Mouse (Mus musculus) cerebellum, postnatal 4 days (tissue): Measurements from ENCODE around the gene 4930558K02Rik.

Source experiments
- DNase-seq, 2 experiments: peaks; one replicate each; pipeline ENCODE4 v3.0.0; 2022; ENCODE audit warnings: low spot score in 2 of 2, mixed read lengths in 1 of 2

Gene 4930558K02Rik

GRCm38 (mm10) chr1:161979536-161979935, at the start of gene 4930558K02Rik:
Gene 4930558K02Rik (minus strand): TSS chr1:161979636.
- DNase-seq = no peak

- DNase-seq = no peak
Measured at GRCm38 (mm10) chr1:162023681-162024270, 44.3 kb upstream of the 4930558K02Rik start.

GRCm38 (mm10) chr1:162020766-162021165, 41.3 kb upstream of the 4930558K02Rik start:
- no peak for DNase-seq

- no peak for DNase-seq
Measured at GRCm38 (mm10) chr1:162020303-162020731, 40.9 kb upstream of the 4930558K02Rik start.

- DNase-seq = no peak
Measured at GRCm38 (mm10) chr1:162018601-162018977, 39.2 kb upstream of the 4930558K02Rik start.

- DNase-seq = no peak
Measured at GRCm38 (mm10) chr1:162017975-162018600, 38.7 kb upstream of the 4930558K02Rik start.

- DNase-seq = no peak
Measured at GRCm38 (mm10) chr1:162016982-162017381, 37.5 kb upstream of the 4930558K02Rik start.

GRCm38 (mm10) chr1:162015247-162015862, 35.9 kb upstream of the 4930558K02Rik start:
- DNase-seq = no peak

- no peak for DNase-seq
Measured at GRCm38 (mm10) chr1:162013561-162013960, 34.1 kb upstream of the 4930558K02Rik start.

- no peak for DNase-seq
Measured at GRCm38 (mm10) chr1:162011523-162012245, 32.2 kb upstream of the 4930558K02Rik start.

GRCm38 (mm10) chr1:162009086-162009485, 29.6 kb upstream of the 4930558K02Rik start:
- DNase-seq = no peak

GRCm38 (mm10) chr1:162008631-162009067, 29.2 kb upstream of the 4930558K02Rik start:
- no peak for DNase-seq

GRCm38 (mm10) chr1:162008208-162008607, 28.8 kb upstream of the 4930558K02Rik start:
- DNase-seq = no peak

GRCm38 (mm10) chr1:162006109-162006508, 26.7 kb upstream of the 4930558K02Rik start:
- DNase-seq = no peak

- DNase-seq = no peak
Measured at GRCm38 (mm10) chr1:162004821-162005770, 25.7 kb upstream of the 4930558K02Rik start.

- DNase-seq = no peak
Measured at GRCm38 (mm10) chr1:162004518-162004780, 25.0 kb upstream of the 4930558K02Rik start.

GRCm38 (mm10) chr1:162003729-162004517, 24.5 kb upstream of the 4930558K02Rik start:
- DNase-seq = no peak

GRCm38 (mm10) chr1:162001328-162001727, 21.9 kb upstream of the 4930558K02Rik start:
- DNase-seq = no peak

- peak in 1 of 2 experiments; percentile 38 for DNase-seq
Measured at GRCm38 (mm10) chr1:161999882-162000371, 20.5 kb upstream of the 4930558K02Rik start.

- DNase-seq = no peak
Measured at GRCm38 (mm10) chr1:161999338-161999737, 19.9 kb upstream of the 4930558K02Rik start.
